Mouse (Mus musculus): ENCODE data around the gene Morc3.

DNA sequence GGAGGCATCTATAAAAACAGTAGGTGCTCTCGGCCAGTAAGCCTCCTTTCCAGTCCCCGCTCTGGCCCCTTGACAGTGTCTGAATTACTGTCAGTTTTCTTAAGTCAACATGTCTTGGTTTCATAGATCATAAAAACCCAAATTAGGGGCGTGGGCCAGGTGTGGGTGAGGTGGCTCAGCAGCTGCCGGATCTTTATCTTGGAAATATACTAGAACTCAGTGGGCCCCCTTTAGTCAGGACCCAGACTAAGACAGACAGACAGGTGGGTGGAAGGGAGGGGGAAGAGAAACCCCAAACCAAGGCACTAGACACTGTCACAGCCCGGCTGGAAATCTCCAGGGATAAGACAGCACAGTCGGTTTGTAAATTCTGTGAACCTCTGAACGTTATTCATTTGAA, 91.9 kb downstream of the Morc3 start:
- TF ChIP-seq TAL1 (IDR thresholded peaks at IDR 0.05; ENCODE audit: low read length), result no peak
- TF ChIP-seq GATA1 (IDR thresholded peaks at IDR 0.05; ENCODE audit: low read length), result no peak

Data from erythroblast, embryonic 14.5 days (primary cell).